Mouse (Mus musculus): ENCODE results near the gene Fbxo27.

DNA sequence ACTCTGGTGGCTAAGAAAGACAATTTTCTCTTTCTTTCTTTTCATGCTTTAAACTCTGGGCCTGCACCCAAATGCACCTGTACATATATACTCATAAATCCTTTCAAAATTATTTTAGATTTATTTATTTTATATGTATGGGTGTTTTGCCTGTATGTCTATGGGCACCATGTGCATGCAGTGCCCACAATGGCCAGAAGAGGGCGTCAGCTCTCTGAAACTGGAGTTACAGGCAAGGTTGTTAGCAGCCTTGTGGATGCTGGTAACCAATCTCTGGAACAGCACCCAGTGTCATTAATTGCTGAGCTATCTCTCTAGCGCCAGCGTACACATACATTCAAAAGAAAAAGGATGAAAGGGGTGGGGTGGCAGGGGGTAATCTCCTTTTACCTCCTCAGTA lies 18.3 kb downstream of the Fbxo27 start:
- TF ChIP-seq TCF3 (IDR thresholded peaks at IDR 0.05; ENCODE audit: insufficient read length, low read depth) (no peak), E2F4 (IDR thresholded peaks at IDR 0.05; ENCODE audit: insufficient read depth) (no peak), POLR2A (IDR thresholded peaks at IDR 0.05; ENCODE audit: insufficient read length, low read depth) (no peak), TCF12 (IDR thresholded peaks at IDR 0.05; ENCODE audit: insufficient read depth, poor library complexity, severe bottlenecking) (no peak), POLR2AphosphoS2 (IDR thresholded peaks at IDR 0.05; ENCODE audit: insufficient read length, low read depth) (no peak), MYOG (IDR thresholded peaks at IDR 0.05; ENCODE audit: control insufficient read depth in 1 of 3, insufficient read depth in 1 of 3, insufficient read length in 2 of 3, low read depth in 2 of 3) (no peak), SRF (IDR thresholded peaks at IDR 0.05; ENCODE audit: control insufficient read depth, insufficient read length, low read depth) (no peak), USF1 (IDR thresholded peaks at IDR 0.05; ENCODE audit: low read depth) (no peak), REST (IDR thresholded peaks at IDR 0.05; ENCODE audit: insufficient read depth, insufficient read length) (no peak), CEBPB (IDR thresholded peaks at IDR 0.05; ENCODE audit: insufficient read depth, poor library complexity, severe bottlenecking) (no peak)
